Mouse (Mus musculus): Measurements from ENCODE around the gene Foxp2.

The Foxp2 gene

GRCm38 (mm10) chr6:15378261-15378660, 477.1 kb downstream of the Foxp2 start:
- DNase-seq: peak; percentile 26 to 48

GRCm38 (mm10) chr6:15396462-15396861, 495.3 kb downstream of the Foxp2 start:
- DNase-seq: no peak

GRCm38 (mm10) chr6:15397485-15397884, 496.3 kb downstream of the Foxp2 start:
- no peak for DNase-seq

- no peak for DNase-seq
Measured at GRCm38 (mm10) chr6:15401138-15401537, 500.0 kb downstream of the Foxp2 start.

GRCm38 (mm10) chr6:15402026-15402425, 500.9 kb downstream of the Foxp2 start:
- DNase-seq: no peak

GRCm38 (mm10) chr6:15415099-15415498, 514.0 kb downstream of the Foxp2 start:
- DNase-seq: peak in 1 of 2 experiments; percentile 21

GRCm38 (mm10) chr6:15459701-15460100, 558.6 kb downstream of the Foxp2 start:
- no peak for DNase-seq

GRCm38 (mm10) chr6:15463390-15463789, 562.2 kb downstream of the Foxp2 start:
- DNase-seq: no peak

GRCm38 (mm10) chr6:15465471-15465870, 564.3 kb downstream of the Foxp2 start:
- peak in 1 of 2 experiments; percentile 9 for DNase-seq

GRCm38 (mm10) chr6:15466634-15467033, 565.5 kb downstream of the Foxp2 start:
- DNase-seq: no peak

GRCm38 (mm10) chr6:15486909-15487308, 585.8 kb downstream of the Foxp2 start:
- no peak for DNase-seq
